Mouse (Mus musculus): ENCODE measurements around the gene Gm42417.
A peak's percentile ranks its signal among the peaks of the same experiment; 100 is the strongest.

Gene Gm42417

DNA sequence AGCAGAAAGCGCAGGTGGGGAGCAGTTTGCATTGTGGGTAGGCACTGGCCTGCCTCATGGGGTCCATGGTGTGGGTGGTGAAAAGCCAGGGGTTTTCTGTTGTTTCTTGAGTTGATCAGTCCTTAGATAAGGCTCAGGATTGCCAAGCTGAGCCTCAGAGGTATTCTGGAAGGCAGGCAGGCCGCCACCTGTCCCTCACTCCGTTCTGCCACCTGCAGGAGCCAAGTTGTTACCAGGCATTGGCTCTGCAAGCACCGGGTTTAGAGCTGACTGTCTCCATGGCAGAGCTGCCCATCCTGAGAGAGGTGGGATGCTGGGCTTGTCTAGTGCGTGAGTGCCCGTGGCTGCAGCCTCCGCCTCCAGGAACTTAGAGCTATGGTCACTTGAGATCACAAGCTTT, 17.0 kb downstream of the Gm42417 start:
- no peak for DNase-seq (ENCODE audit: low spot score in 2 of 2)

DNA sequence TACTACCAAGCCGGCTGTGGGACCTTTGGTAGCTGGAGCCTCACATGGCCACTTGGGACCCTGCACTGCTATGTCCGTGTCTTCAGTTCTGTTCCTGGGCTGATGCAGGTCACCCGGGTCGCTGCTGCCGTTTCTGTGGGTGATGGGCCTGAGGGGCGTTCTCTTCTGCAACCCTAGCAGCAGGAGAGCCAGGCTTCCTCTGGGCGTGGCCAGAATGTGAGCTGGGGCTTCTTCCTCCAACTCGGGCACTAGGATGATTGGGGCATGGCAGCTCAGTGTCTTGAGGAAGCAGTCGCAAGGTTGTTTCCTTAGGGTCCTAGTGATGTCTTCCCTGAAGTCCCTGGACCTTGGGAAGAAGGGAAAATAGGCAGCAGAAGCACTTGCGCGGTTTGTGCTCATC, 19.6 kb downstream of the Gm42417 start:
- DNase-seq (ENCODE audit: low spot score in 2 of 2) = no peak

DNA sequence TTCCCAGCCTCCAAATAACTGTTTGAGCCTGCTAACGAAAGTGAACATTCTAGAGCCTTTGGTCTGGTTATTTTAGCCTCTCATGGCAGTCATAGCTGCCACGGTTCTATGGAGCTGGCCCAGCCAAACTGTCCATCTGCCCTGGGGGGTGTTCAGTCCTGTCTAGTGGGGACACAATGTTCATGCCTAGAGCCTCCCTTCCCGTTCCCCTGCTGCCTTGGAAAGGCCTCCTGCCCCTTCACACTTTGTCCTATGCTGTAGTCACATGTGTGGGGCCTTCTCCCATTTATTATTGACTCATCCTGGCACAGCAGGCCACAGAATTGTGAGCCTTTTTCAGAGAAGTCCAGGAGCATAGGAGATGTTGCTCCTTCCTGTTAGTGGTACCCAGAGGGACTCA, 21.0 kb downstream of the Gm42417 start:
- DNase-seq (ENCODE audit: low spot score in 2 of 2) = no peak

DNA sequence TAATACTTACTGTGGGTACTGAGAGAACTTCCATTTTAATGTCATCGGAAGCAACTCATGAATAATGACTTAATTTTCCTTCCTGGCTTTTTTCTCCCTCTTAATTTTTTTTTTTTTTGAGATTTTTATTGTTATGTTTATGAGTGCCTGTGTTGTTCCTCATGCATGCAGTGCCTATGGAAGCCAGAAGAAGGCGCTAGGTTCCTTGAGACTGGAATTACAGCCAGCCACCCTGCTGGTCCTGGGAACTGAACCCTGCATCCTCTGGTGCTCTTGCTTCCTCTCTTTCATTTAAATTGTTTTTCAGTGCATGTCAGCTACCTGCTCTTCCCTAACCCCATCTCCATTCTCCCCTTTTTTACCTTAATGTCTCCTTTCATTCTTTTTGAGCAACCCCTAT, 25.5 kb downstream of the Gm42417 start:
- no peak for DNase-seq (ENCODE audit: low spot score in 2 of 2)

DNA sequence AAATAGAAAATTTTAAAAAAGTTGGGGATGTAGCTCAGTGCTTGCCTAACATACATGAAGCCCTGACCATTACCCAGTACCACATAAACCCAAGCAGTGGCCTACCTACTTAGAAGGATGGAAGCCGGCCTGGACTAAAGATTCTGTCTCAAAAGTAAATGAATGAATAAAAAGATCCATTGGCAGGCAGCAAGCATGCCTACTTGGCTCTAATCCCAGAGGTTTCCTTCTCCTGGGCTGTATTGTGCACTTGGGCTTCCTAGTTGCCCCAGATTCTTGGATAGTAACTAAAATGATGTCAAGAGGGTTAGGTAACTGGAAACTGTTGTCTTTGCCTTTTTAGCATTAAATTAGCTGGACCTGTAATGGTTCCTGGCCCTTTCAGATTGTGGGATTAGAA, 25.9 kb downstream of the Gm42417 start:
- DNase-seq (ENCODE audit: low spot score in 2 of 2) = peak in 1 of 2 experiments; percentile 39

DNA sequence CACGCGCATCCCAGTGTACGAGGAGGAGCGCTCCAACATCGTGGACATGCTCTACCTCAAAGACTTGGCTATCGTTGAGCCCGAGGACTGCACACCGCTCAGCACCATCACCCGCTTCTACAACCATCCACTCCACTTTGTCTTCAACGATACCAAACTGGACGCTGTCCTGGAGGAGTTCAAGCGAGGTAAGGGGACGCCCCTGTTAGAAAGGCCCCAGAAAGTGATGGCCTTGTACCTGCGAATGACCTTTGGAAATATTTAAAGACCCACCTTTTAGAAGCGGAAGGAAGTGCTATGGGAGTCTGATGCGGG, 26.3 kb downstream of the Gm42417 start:
- no peak for DNase-seq (ENCODE audit: low spot score in 2 of 2)

DNA sequence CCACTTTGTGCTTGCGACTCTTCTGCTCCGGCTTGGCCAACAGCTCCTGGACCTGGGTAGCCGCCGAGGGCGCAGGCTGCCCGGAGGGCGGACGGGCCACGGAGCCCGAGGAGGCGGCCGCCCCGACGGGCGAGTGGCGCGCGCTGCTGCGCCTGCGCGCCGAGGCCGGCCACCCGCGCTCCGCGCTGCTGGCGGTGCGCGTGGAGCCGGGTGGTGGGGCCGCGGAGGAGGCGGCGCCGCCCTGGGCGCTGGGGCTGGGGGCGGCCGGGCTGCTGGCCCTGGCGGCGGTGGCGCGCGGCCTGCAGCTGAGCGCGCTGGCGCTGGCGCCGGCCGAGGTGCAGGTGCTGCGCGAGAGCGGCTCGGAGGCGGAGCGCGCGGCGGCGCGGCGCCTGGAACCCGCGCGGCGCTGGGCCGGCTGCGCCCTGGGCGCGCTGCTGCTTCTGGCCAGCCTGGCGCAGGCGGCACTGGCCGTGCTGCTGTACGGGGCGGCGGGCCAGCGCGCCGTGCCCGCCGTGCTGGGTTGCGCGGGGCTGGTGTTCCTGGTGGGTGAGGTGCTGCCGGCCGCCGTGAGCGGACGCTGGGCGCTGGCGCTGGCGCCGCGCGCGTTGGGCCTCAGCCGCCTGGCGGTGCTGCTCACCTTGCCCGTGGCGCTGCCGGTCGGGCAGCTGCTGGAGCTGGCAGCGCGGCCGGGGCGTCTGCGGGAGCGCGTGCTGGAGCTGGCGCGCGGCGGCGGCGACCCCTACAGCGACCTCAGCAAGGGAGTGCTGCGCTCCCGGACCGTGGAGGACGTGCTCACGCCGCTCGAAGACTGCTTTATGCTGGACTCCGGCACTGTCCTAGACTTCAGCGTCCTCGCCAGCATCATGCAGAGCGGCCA, 26.9 kb downstream of the Gm42417 start:
- DNase-seq (ENCODE audit: low spot score in 2 of 2) = peak; percentile 53 to 55

DNA sequence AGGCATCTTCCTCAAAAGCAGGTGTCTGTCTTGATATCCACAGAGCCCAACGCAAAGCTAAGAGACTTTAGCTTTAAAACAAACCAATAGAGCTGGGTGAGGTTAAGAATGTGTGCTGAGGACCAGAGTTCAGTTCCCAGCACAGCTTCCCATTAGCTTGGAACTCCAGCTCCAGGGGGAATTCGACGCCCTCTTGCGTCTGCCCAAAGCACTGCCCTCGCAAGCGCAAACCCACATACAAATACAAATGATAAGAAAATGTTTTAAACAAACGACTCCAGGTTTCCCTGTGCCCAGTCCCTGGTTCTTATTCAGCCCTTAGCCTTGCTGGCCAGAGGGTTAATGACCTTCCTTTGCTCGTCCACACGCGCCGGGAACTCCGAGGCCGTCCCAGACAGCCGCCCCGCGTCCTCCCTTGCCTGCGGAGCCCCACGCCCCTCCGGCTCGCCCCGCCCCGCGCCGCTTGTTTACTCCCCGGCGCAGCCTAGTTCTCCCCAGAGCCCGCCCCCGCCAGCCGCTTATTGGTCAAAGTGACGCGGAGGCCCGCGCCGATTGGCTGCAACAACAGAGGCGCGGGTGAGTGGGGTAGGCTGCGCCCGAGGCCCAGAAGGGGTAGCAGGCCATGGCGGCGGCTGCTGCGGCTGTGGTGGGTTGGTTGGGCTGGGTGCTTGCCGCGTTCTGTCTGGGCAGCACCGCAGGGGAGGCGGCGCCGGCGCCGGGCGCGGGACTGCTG, 27.8 kb downstream of the Gm42417 start, which contains the start of gene Cnnm3:
Cnnm3 (plus strand) TSS at position 579 of the 733 bp plus-strand sequence.
- DNase-seq (ENCODE audit: low spot score in 2 of 2) = peak; percentile 99

DNA sequence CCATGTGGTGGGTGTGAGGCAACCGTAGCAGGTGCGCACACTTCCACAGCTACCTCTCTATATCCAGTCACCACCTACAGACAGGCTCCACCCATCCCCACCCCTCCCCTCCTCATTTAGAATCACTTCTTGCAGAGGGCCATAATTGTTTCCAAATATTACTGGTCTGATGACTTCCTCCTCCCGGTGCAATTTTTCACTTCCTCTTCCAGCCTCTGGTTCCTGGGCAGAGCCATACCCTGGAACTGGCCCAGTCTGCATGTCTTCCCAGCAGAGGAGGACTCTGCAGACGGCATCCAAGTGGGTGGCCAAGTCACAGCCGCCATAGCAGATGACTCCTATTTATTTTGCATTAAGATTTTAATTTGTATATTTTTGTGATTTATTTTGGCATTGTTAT, 31.0 kb downstream of the Gm42417 start:
- DNase-seq (ENCODE audit: low spot score in 2 of 2) = no peak

DNA sequence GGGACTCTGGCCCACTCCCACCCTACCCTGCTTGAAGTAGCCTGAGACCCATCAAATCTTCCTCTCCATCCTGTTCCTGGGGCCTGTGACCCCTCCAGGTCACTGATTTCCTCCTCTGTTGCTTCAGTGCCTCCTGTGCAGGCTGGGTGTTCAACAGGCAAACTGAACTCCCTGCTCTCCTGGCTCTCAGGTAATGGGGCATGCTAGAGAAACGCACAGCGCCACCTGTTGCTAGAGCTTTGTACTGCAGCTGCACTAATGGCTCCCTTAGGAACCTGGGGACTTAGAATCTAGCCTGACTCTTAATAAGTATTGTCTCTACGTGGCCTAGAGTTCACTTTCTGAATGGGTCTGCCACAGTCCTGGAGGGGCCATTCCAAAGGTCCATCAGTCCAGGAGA, 38.0 kb downstream of the Gm42417 start:
- DNase-seq (ENCODE audit: low spot score in 2 of 2) = peak; percentile 73 to 74

DNA sequence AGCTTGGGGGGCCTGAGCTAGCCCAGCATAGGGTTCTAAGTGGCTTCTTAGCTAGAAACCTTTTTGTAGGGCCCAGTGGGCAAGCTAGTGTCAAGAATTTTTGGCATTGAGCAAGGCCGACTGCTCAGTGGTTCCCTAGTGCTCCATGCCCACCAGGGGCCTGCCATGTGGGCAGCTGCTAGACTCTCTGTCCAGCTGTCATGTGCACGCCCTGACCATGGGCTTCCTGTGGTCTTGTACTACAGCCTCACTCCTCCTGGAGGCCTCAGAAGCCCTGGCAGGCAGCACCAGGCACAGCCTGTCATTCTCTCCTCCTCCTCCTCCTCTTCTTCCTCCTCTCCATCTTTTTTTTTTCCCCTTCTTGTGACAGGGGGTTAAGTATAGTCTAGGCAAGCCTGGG, 41.9 kb downstream of the Gm42417 start:
- no peak for DNase-seq (ENCODE audit: low spot score in 2 of 2)

DNA sequence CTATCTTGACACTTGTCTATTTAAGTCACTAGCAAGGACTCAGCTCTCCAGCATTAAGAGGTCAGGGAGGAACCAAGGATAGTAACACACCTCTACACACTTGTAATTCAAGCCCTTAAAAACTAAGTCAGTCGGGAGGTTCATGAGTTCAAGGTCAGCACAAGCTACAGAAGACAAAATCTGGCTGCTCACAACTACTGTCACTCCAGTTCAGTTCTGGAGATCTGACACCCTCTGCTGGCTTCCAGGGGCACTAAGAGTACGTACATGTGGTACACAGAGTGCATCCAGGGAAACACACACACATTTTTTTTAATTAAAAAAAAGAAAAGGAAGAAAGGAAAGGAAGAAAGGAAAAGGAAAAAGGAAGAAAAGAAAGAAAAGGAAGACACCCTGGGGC, 42.5 kb downstream of the Gm42417 start:
- no peak for DNase-seq (ENCODE audit: low spot score in 2 of 2)

DNA sequence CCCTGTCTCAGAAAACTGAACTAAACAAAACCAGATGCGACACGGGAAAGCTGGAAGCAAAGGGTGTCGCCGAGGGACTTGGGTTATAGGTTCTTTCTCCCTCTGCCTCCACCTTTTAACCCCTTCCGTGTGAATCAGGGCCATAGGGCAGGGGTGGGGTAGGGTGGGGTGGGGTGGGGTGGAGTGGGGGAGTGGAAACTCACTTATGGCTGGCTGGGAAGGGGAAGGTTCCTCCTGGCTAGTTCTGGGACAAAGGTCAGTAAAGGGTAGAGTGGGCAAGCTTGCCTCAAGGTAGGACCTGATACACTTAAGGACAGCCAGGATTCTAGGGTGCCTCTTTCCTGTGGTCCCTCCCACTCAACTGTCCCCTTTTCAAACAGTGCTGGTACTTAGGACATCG, 45.9 kb downstream of the Gm42417 start:
- DNase-seq (ENCODE audit: low spot score in 2 of 2) = no peak

DNA sequence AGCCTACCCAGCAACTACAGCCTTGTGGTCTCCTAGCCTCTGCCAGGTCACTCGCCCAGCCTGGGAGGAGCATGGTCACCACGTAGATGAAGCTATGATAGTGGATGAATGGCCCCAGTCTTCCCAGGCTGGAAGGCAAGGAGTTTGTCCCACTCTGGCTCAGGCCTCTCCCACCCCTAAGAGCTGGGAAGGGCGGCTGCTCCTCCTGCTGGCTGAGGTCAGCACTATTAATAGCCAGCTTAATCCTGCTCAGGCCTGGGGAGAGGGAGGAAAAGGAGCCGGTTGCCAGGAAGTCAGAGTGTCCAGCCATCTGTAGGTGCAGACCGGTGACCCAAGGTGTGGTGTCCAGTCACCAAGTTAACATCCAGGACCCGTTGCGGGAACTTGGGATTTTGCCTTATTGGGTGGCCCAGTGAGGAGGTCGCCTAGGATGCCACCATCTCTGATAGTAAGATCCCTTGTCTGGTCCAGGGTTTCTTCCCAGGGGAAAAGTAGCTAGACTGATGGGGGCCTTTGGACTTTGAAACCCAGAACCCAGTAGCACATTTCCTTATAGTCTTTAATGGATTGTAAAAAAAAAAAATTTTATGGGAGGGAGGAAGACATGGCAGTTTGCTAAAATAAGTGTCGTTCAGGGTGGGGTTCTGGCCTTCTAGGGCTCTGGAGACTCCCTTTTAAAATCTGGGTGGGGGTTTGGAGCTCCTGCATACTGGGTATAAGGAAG, 46.7 kb downstream of the Gm42417 start:
- DNase-seq (ENCODE audit: low spot score in 2 of 2) = no peak

DNA sequence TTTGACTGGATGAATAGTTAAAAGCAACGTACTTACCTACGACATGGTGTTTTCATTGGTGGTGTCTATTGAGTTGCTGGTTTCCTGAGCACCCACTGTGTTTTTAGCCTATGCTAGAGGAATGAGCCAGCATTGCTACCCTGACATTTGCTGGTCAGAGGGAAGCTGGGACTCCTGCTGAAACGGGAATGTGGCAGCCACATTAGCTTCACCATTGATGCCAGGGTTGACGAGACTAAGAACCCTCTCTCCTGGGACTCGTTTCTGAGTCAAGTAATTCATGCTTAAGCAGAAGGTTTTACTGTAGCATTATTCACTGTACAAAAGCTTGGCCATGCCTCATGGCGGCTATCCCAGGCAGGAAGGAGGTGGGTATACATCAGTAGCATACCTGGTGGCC, 49.6 kb downstream of the Gm42417 start:
- no peak for DNase-seq (ENCODE audit: low spot score in 2 of 2)

DNA sequence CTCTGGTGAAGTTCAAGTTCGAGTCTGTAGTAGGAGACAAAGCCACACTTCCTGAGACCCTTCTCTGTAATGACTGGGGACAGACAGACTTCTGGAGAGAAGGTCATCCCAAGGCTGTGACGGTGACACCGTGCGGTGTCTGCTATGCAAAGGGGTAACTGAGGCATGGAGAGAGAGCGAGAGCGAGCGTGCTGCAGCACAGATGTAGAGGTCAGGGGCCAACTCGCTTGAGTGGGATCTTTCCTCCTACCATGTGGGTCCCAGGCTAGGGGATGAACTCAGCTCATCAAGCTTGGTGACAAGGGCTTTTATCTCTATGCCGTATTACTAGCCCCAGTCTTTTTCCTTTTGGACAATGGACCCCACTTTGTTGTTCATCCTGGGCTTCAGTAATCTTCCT, 52.1 kb downstream of the Gm42417 start:
- no peak for DNase-seq (ENCODE audit: low spot score in 2 of 2)

DNA sequence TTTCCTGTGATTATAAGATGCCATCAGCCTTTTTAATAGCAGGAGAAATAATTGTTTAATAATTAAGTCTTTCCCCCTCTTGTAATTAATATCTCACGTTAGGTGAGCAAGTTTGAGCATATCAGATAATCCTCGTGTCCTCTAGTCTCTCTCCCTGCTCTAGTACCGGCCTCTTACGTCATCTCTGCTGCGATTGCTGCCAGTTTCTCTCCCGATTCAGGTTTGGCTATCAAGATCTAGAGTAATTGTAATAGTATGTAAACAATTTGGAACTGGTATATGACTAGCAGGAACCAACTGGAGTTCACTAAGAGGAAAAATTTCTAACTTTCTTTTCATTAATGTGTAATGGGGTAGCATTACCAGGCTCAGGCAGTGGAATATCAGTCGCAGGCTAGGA, 54.1 kb downstream of the Gm42417 start:
- no peak for DNase-seq (ENCODE audit: low spot score in 2 of 2)

DNA sequence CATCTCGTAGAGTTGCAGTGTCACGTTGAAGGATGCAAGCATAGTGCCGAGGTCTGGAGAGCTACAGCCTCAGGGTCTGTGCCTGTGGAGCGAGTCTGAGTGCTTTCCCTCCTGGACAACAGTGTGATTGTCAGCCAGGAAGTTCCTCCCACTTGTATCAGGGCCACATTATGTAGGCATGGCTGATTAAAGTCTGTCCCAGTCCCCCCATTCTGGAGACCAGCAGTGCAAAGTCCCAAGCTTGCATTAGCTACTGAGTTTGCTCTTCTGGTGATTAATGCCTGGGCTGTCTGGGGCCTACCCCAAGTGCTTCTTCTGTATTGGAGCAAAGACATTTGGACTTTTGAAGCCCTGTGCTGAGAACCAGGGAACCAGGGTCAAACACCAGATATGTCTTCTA, 55.4 kb downstream of the Gm42417 start:
- no peak for DNase-seq (ENCODE audit: low spot score in 2 of 2)
